Mouse (Mus musculus): ENCODE results near the gene Abhd2. TPM values are rescaled to one million over a fixed set of nuclear protein-coding genes. Genes with fewer than 3 reads are reported as not detected.

The Abhd2 gene
- polyA plus RNA-seq, 1 experiment from 2014 or later, result 4.2 TPM

DNA sequence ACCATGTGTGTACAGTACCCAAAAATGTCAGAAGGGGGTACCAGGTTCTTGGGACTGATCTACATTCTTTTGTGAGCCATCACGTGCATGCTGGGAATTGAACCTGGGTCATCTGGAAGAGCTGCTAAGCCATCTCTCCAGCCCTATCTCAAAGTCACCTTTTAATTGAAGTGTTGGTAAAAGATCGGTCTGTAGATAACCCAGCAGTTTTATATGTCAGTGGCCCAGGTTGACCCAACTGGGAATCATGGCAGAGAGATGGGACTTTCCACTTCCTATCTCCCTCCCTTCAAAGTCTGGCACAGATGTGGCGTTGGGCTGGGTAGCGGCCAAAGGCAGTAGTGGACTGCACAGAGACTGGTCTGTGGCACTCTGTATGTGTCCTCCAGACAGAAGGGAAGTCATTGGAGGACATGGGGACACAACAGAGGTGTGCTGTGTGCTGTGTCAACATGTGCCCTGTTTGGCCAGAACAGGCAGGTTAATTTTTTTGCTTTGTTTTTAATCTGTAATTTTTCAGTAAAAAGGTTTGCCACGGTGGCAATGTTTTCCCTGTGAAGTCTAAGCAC is 38.5 kb downstream of the Abhd2 start:
- H3K9me3 ChIP-seq (replicated peaks), result no peaks in the 10 kb centered on the region
- H3K36me3 ChIP-seq, result no peaks in the 10 kb centered on the region
- WGBS, result 88% methylated on average over 5 of the region's 5 CpGs
- ATAC-seq (replicated peaks; ENCODE audit: insufficient number of reproducible peaks, insufficient read depth, low FRiP score, low read depth), result no peak
- H3K4me3 ChIP-seq, result no peak overlapping the region
- H3K4me2 ChIP-seq, result no peak overlapping the region
- H3K9ac ChIP-seq, result no peak overlapping the region
- H3K27ac ChIP-seq, result no peak overlapping the region
- H3K27me3 ChIP-seq, result no peaks in the 10 kb centered on the region
- peaks cover 34% of the 10 kb centered on the region for H3K4me1 ChIP-seq (replicated peaks)

DNA sequence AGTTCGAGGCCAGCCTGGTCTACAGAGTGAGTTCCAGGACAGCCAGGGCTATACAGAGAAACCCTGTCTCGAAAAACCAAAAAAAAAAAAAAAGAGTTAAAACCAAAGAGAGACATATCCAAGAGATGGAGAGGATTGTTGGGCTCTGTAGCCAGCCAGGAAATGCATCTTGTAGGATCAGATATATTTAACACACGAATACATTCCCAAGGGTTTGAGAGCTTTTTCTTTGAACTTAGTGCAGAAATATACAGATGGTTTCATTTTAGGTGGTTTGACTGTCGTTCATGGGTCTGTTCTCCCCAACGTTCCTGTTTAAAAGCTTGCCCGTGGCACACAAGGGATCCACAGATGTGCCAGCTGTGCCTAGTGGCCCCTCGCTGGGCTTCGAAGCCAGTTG is 39.2 kb downstream of the Abhd2 start:
- Histone ChIP-seq H3K4me3 (no peak overlapping the region), H3K27me3 (no peaks in the 10 kb centered on the region), H3K36me3 (no peaks in the 10 kb centered on the region), H3K27ac (no peak overlapping the region), H3K9ac (no peak overlapping the region), H3K4me2 (no peak overlapping the region), H3K9me3 (replicated peaks) (no peaks in the 10 kb centered on the region), H3K4me1 (replicated peaks) (peaks cover 35% of the 10 kb centered on the region)
- no peak for ATAC-seq (replicated peaks; ENCODE audit: insufficient number of reproducible peaks, insufficient read depth, low FRiP score, low read depth)
- 70% methylated on average over 8 of the region's 8 CpGs for WGBS

- peaks cover 35% of the 10 kb centered on the region for H3K4me1 ChIP-seq (replicated peaks)
- no peak overlapping the region for H3K4me3 ChIP-seq
- H3K36me3 ChIP-seq, result no peaks in the 10 kb centered on the region
- no peak for ATAC-seq (replicated peaks; ENCODE audit: insufficient number of reproducible peaks, insufficient read depth, low FRiP score, low read depth)
- no peak overlapping the region for H3K4me2 ChIP-seq
- no peaks in the 10 kb centered on the region for H3K27me3 ChIP-seq
- H3K9me3 ChIP-seq (replicated peaks), result no peaks in the 10 kb centered on the region
- 45% methylated on average over 12 of the region's 12 CpGs for WGBS
- H3K27ac ChIP-seq, result no peak overlapping the region
- H3K9ac ChIP-seq, result no peak overlapping the region
Observed at GRCm38 (mm10) chr7:79313519-79314059, 40.6 kb downstream of the Abhd2 start.

DNA sequence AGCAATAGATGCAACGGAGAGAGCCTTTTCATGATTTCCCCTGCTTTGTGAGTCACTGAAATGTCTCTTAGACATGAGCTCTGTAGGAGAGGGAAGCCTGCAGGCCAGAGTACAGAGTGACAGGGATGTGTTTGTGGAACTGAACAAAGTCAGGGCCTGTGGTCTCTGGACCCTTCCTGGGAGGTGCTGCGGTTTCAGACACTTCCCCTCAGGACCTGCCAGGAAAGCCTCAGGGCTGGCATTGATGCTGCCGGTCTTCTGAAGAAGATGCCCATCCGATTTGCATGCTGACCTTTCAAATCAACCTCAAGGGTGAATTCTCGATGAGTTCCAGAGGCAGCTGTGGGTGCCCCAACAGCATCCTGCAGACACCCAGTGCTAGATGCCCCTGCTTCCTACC is 41.5 kb downstream of the Abhd2 start:
- no peak for ATAC-seq (replicated peaks; ENCODE audit: insufficient number of reproducible peaks, insufficient read depth, low FRiP score, low read depth)
- no peak overlapping the region for H3K27ac ChIP-seq
- H3K36me3 ChIP-seq, result no peaks in the 10 kb centered on the region
- peaks cover 28% of the 10 kb centered on the region for H3K4me1 ChIP-seq (replicated peaks)
- no peak overlapping the region for H3K4me2 ChIP-seq
- no peaks in the 10 kb centered on the region for H3K9me3 ChIP-seq (replicated peaks)
- H3K9ac ChIP-seq, result no peak overlapping the region
- 73% methylated on average over 5 of the region's 5 CpGs for WGBS
- H3K4me3 ChIP-seq, result no peak overlapping the region
- no peaks in the 10 kb centered on the region for H3K27me3 ChIP-seq

GRCm38 (mm10) chr7:79315149-79315548 is 42.1 kb downstream of the Abhd2 start:
- Histone ChIP-seq H3K4me1 (replicated peaks) (peaks cover 26% of the 10 kb centered on the region), H3K27ac (no peak overlapping the region), H3K27me3 (no peaks in the 10 kb centered on the region), H3K36me3 (no peaks in the 10 kb centered on the region), H3K9ac (no peak overlapping the region), H3K4me2 (no peak overlapping the region), H3K4me3 (no peak overlapping the region), H3K9me3 (replicated peaks) (no peaks in the 10 kb centered on the region)
- 71% methylated on average over 8 of the region's 8 CpGs for WGBS
- no peak for ATAC-seq (replicated peaks; ENCODE audit: insufficient number of reproducible peaks, insufficient read depth, low FRiP score, low read depth)

DNA sequence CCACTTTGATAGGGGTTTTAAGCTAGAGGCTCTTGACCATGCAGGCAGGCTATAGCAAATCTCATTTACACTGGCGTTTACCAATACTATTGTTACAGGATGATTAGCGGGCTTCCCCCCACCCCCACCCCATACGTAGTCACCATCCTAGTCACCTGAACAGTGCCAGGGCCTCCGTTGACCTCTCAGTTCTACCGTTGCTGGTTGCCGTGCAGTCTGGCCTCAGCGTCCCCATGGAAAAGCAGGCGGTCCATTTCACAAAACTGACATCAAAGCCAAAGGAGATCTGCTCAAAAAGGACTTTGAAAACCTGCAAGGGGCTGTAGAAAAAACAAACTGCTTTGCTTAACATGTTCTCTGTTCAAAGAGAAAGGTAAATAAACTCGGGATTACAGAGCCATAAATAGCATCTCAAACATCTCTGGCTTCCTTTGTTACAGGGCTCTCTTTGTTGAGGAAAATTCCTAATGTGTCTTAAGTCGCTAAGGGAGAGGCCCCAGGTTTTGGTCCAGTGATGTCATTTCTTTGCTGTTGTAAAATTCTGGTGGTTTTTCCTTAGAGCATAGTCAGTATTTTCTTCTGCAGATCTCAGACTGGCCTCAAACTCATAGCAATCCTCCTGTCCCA is 43.2 kb downstream of the Abhd2 start:
- H3K27me3 ChIP-seq, result no peaks in the 10 kb centered on the region
- H3K9ac ChIP-seq, result no peak overlapping the region
- H3K4me1 ChIP-seq (replicated peaks), result peaks cover 26% of the 10 kb centered on the region
- H3K9me3 ChIP-seq (replicated peaks), result no peaks in the 10 kb centered on the region
- H3K4me3 ChIP-seq, result no peak overlapping the region
- no peak overlapping the region for H3K4me2 ChIP-seq
- WGBS, result 38% methylated on average over 10 of the region's 10 CpGs
- no peak overlapping the region for H3K27ac ChIP-seq
- H3K36me3 ChIP-seq, result no peaks in the 10 kb centered on the region
- no peak for ATAC-seq (replicated peaks; ENCODE audit: insufficient number of reproducible peaks, insufficient read depth, low FRiP score, low read depth)

DNA sequence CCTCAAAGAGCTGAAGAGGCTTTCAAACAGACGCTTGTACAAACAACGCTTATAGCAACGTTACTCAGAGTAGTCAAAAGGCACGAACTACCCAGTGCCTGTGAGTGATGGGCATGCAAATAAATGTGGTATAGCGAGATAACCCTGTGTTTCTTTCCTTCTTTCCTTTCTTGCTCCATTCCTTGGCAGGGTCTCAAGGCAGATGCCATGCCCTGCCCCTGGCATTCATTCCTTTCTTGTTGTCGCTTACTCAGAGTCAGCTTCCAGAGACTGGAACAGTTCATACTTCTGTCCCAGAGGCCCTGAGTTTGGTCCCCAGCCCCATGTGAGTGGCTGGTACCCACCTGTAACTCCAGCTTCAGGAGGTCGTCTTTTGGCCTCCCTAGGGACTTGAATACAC is 44.6 kb downstream of the Abhd2 start:
- 68% methylated on average over 7 of the region's 7 CpGs for WGBS
- H3K4me2 ChIP-seq, result no peak overlapping the region
- no peak overlapping the region for H3K9ac ChIP-seq
- no peak overlapping the region for H3K27ac ChIP-seq
- no peaks in the 10 kb centered on the region for H3K27me3 ChIP-seq
- ATAC-seq (replicated peaks; ENCODE audit: insufficient number of reproducible peaks, insufficient read depth, low FRiP score, low read depth), result no peak
- H3K9me3 ChIP-seq (replicated peaks), result no peaks in the 10 kb centered on the region
- no peaks in the 10 kb centered on the region for H3K36me3 ChIP-seq
- H3K4me1 ChIP-seq (replicated peaks), result peaks cover 23% of the 10 kb centered on the region
- no peak overlapping the region for H3K4me3 ChIP-seq

DNA sequence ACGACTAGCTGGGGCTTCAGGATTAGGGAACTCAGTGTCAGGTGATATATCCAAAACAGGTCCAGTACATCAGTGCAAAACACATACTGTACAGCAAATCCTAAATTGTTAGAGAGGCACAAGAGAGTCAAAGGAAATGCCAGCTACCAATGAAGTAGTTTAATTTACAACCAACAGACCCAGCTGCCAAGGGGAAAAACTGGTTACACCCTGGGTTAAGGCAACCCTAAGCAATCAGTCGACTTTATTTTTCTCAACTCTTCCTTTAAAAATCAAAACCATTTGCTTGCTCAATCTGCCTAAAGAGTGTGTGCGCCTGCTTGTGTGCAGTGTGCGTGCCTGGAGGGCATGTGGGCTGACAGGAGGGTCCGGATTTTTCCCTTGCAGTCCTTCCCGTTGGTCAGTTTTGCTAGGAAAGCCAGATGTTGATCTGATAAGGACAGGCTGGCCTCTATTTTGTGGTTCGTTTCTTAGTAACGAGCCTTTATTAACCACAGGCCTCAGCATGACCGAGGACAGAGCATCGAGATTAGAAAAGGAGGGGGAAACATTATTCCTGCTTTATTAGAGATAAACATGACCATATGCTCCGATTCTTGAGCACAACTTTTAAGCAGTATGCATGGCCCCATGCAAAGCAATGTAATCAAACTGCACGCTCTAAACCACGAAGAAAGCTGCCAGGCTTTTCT is 45.3 kb downstream of the Abhd2 start:
- Histone ChIP-seq H3K4me3 (no peak overlapping the region), H3K4me1 (replicated peaks) (peaks cover 19% of the 10 kb centered on the region), H3K9me3 (replicated peaks) (no peaks in the 10 kb centered on the region), H3K27me3 (no peaks in the 10 kb centered on the region), H3K4me2 (no peak overlapping the region), H3K9ac (no peak overlapping the region), H3K36me3 (no peaks in the 10 kb centered on the region), H3K27ac (no peak overlapping the region)
- ATAC-seq (replicated peaks; ENCODE audit: insufficient number of reproducible peaks, insufficient read depth, low FRiP score, low read depth), result no peak
- WGBS, result 66% methylated on average over 13 of the region's 13 CpGs

GRCm38 (mm10) chr7:79323855-79324254 is 50.9 kb downstream of the Abhd2 start:
- Histone ChIP-seq H3K9ac (no peak overlapping the region), H3K9me3 (replicated peaks) (no peaks in the 10 kb centered on the region), H3K27ac (no peak overlapping the region), H3K4me1 (replicated peaks) (peaks cover 6% of the 10 kb centered on the region; the same call in 1 of the 2 replicates), H3K4me3 (no peak overlapping the region), H3K36me3 (peaks cover 12% of the 10 kb centered on the region; the same call in 1 of the 2 replicates), H3K4me2 (no peak overlapping the region), H3K27me3 (no peaks in the 10 kb centered on the region)
- WGBS, result 72% methylated on average over 8 of the region's 8 CpGs
- no peak for ATAC-seq (replicated peaks; ENCODE audit: insufficient number of reproducible peaks, insufficient read depth, low FRiP score, low read depth)

GRCm38 (mm10) chr7:79328769-79329168 is 55.8 kb downstream of the Abhd2 start:
- no peaks in the 10 kb centered on the region for H3K9me3 ChIP-seq (replicated peaks)
- no peaks in the 10 kb centered on the region for H3K27me3 ChIP-seq
- H3K4me2 ChIP-seq, result no peak overlapping the region
- H3K4me1 ChIP-seq (replicated peaks), result peaks cover 6% of the 10 kb centered on the region; the same call in 1 of the 2 replicates
- ATAC-seq (replicated peaks; ENCODE audit: insufficient number of reproducible peaks, insufficient read depth, low FRiP score, low read depth), result no peak
- H3K36me3 ChIP-seq, result peaks cover 9% of the 10 kb centered on the region; the same call in 1 of the 2 replicates
- H3K4me3 ChIP-seq, result no peak overlapping the region
- WGBS, result 84% methylated on average over 5 of the region's 5 CpGs
- no peak overlapping the region for H3K9ac ChIP-seq
- H3K27ac ChIP-seq, result no peak overlapping the region

DNA sequence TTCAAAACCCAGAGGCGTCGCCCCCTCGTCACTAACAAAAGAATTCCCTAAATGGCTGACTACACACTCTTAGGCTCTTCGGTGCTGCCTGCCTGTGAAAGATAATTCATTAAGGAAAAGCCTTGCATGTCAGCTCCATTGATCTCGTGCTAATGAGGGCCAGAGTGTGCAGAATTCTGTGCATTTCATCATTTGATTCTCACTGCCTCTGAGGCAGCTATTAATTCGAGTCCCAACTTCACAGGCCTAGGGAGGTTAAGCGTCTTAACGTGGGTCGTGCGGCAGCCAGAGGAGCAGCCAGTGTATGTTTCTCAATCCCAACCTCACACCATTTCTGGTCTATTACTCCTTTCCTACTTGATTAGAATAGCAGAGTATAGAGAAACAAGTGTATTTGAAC is 58.2 kb downstream of the Abhd2 start:
- WGBS, result 85% methylated on average over 10 of the region's 10 CpGs

More for the DNA sequence above, 58.2 kb downstream of the Abhd2 start:
- Histone ChIP-seq H3K27me3 (no peaks in the 10 kb centered on the region), H3K36me3 (no peaks in the 10 kb centered on the region), H3K9ac (no peak overlapping the region), H3K9me3 (replicated peaks) (no peaks in the 10 kb centered on the region), H3K4me2 (no peak overlapping the region), H3K4me3 (no peak overlapping the region), H3K27ac (no peak overlapping the region), H3K4me1 (replicated peaks) (peaks cover 6% of the 10 kb centered on the region; the same call in 1 of the 2 replicates)
- no peak for ATAC-seq (replicated peaks; ENCODE audit: insufficient number of reproducible peaks, insufficient read depth, low FRiP score, low read depth)

Measured in heart, embryonic 15.5 days (tissue).